Mouse (Mus musculus) cortical plate, adult 2 months (tissue): ENCODE data around the gene Ntn1. TPM values are rescaled to one million over a fixed set of nuclear protein-coding genes. Genes with fewer than 3 reads are reported as not detected.

ENCODE experiments used
- H3K27ac ChIP-seq: fragments of 200-500 bp; 2 replicates; pipeline ENCODE4 v1.5.1; 2012; ENCODE audit warnings: low read length, control low read depth, inconsistent platforms; ENCODE audit not compliant: insufficient read depth
- H3K4me1 ChIP-seq: fragments of 200-500 bp; 2 replicates; pipeline ENCODE4 v1.6.1; 2011; ENCODE audit warnings: low read length; ENCODE audit not compliant: control insufficient read depth, insufficient read depth
- H3K4me3 ChIP-seq: fragments of 200-500 bp; 2 replicates; pipeline ENCODE4 v1.5.1; 2011; ENCODE audit warnings: mild to moderate bottlenecking, low read length, control low read depth; ENCODE audit not compliant: insufficient read depth
- CTCF ChIP-seq: fragments of 200-500 bp; IDR thresholded peaks from 2 replicates; pipeline ENCODE4 v1.5.1; 2011; ENCODE audit warnings: mild to moderate bottlenecking, control low read depth, low read length; ENCODE audit not compliant: insufficient read depth; ENCODE audit errors: extremely low read depth
- POLR2A ChIP-seq: fragments of 200-500 bp; IDR thresholded peaks from 2 replicates; pipeline ENCODE4 v1.6.1; 2011; ENCODE audit warnings: mild to moderate bottlenecking, low read length, control low read depth; ENCODE audit not compliant: insufficient read depth; ENCODE audit errors: extremely low read depth
- polyA plus RNA-seq: library from polyadenylated mRNA; depleted of rRNA; stranded (reverse); fragments of >200 nt; gene quantifications from 2 replicates; pipeline ENCODE4 v1.2.3, GENCODE M21; 2012

Ntn1 gene
- polyA plus RNA-seq, 1 experiment: 5.0 TPM

DNA sequence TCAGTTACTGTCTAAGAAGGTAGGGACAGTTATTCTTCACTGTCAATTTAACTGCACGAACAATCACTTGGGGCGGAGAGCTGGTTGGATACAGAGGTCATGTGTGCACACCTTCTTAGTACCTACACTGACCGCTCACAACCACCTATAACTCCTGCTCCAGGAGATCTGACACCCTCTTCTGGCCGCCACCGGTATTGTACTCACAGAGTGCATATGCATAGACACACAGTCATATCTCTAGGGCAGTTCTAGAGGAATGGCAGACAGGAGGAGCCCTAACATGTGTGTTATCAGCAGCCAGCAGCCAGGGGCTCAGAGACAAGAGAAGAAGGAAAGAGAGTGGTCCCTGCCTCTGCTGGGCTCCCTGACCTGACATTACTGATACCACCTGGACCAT is 169.1 kb downstream of the Ntn1 start:
- TF ChIP-seq CTCF: no peak
- TF ChIP-seq POLR2A: no peak

GRCm38 (mm10) chr11:68228941-68229665 is 171.5 kb downstream of the Ntn1 start:
- no peaks in the 10 kb centered on the region for H3K4me1 ChIP-seq
- TF ChIP-seq POLR2A (no peak), CTCF (no peak)
- no peak overlapping the region for H3K4me3 ChIP-seq
- H3K27ac ChIP-seq: no peak overlapping the region

More for the DNA sequence above, 169.1 kb downstream of the Ntn1 start:
- Histone ChIP-seq H3K4me1 (no peaks in the 10 kb centered on the region), H3K4me3 (no peak overlapping the region), H3K27ac (no peak overlapping the region)

DNA sequence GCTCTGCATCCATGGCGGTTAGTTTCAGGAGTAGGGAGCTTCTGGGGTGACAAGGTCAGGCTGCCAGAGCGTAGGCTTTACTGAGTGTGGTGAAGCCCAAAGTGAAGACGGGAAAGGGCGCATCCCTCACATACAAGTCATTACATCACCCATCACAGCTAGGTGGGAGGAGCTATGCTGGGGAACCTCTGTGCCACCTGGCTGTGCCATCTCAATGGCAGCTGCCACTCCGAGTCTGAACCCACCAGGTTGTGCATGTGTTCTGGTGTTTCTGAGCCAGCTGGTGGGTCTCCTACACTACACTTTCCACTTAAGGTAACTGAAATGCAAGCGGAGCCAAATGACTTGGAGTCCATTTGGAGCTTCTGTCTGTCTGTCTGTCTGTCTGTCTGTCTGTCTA is 172.8 kb downstream of the Ntn1 start:
- no peak for TF ChIP-seq POLR2A
- no peak for TF ChIP-seq CTCF
- Histone ChIP-seq H3K4me1 (no peaks in the 10 kb centered on the region), H3K27ac (no peak overlapping the region), H3K4me3 (no peak overlapping the region)

- no peak for TF ChIP-seq POLR2A
- no peak for TF ChIP-seq CTCF
- no peak overlapping the region for H3K4me3 ChIP-seq
- H3K27ac ChIP-seq: no peak overlapping the region
- H3K4me1 ChIP-seq: no peaks in the 10 kb centered on the region
Observed at GRCm38 (mm10) chr11:68226654-68227057, 174.0 kb downstream of the Ntn1 start.

- Histone ChIP-seq H3K4me3 (no peak overlapping the region), H3K27ac (no peak overlapping the region), H3K4me1 (no peaks in the 10 kb centered on the region)
- no peak for TF ChIP-seq POLR2A
- no peak for TF ChIP-seq CTCF
Observed at GRCm38 (mm10) chr11:68223143-68223542, 177.5 kb downstream of the Ntn1 start.

DNA sequence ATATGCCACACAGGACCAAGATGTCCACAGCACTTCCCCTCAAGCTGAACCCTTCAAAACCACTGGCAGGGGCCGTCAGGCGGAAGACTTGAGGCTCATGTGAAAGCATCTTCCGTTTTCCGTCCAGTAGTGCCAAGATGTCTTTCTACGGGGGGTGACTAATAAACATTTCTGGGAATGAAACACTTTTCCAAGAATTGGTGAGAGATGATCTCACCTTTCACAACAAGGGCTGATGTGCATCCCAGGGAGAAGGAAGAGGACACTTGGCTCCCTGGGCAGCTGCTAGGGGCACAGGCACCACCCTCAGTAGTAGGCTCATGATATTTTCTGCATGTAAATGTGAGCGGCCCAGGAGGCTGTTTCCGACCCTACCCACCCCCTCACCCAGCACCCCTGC is 178.4 kb downstream of the Ntn1 start:
- Histone ChIP-seq H3K27ac (no peak overlapping the region), H3K4me3 (no peak overlapping the region), H3K4me1 (no peaks in the 10 kb centered on the region)
- no peak for TF ChIP-seq CTCF
- TF ChIP-seq POLR2A: no peak

- no peak overlapping the region for H3K27ac ChIP-seq
- TF ChIP-seq CTCF: no peak
- no peak for TF ChIP-seq POLR2A
Observed at GRCm38 (mm10) chr11:68220733-68221132, 179.9 kb downstream of the Ntn1 start.

DNA sequence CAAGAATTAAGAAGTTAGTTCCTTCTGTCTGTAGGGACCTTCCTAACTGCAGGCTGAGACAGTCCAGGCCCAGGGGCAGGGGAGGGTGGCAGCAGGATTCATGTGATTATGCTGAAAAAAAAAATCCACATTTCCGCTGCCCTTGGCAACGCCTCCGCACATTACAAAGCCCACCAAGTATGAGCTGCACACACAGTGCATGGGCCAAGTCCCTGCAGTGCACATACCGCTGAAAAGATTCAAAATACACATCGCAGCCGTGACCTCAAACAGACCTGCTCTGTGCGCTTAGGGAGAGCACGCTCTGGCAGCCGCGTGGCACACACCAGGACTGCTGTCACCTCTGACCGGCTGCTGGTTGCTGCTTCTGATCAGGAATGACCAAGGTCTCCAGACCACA is 184.6 kb downstream of the Ntn1 start:
- no peak overlapping the region for H3K4me3 ChIP-seq
- no peak overlapping the region for H3K27ac ChIP-seq
- TF ChIP-seq POLR2A (no peak), CTCF (no peak)
- 0 out of 2 replicates have a peak, but pooled peaks cover 2% of the 10 kb centered on the region for H3K4me1 ChIP-seq

More at GRCm38 (mm10) chr11:68220733-68221132, 179.9 kb downstream of the Ntn1 start:
- Histone ChIP-seq H3K4me1 (no peaks in the 10 kb centered on the region), H3K4me3 (no peak overlapping the region)

- TF ChIP-seq POLR2A (no peak), CTCF (no peak)
- no peak overlapping the region for H3K27ac ChIP-seq
- 0 out of 2 replicates have a peak, but pooled peaks cover 2% of the 10 kb centered on the region for H3K4me1 ChIP-seq
- no peak overlapping the region for H3K4me3 ChIP-seq
Observed at GRCm38 (mm10) chr11:68215206-68215912, 185.3 kb downstream of the Ntn1 start.
